Mouse (Mus musculus): ENCODE data around the gene Tank.

DNA sequence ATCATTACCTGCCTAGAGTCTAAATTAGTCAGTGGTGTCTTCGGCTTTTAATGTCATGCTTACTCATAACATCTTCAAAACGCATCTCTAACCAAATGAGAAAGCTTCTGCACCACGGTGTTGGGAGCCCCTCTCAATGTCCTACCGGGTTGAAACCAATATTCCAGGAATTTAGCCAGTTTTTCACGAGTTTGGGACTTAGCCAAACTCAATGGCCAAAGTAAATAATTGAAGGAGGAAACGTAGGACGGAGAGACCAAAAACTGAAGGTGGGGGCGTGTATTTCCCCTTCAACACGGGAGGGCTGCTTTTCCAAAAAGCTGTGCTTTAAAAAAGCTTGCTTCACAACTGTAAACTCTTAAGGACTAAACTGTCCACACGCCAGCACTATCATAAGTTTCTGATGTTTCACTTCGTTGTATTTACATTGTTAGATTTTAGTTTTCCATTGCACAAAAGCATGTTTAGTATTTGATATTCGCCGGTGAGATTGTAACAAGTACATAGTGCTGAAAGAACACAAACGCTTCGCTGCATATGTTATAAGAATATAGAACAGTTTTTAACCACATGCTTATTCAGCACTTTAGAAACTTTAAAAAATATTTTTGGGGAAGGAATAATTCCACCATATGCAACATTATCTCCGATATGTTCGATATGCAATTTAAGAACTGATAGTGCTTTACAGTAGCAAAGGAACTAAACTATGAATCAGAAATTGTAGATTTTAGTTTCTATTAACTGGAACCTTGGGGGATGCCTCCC is 1.3 kb upstream of the Tank start:
- TF ChIP-seq CTCF (IDR thresholded peaks at IDR 0.05; ENCODE audit: control insufficient read depth, insufficient read depth, insufficient replicate concordance, low read depth, low read length) (no peak), POLR2A (IDR thresholded peaks at IDR 0.05; ENCODE audit: control insufficient read depth, low read depth, low read length) (no peak)

Measured in testis, adult 2 months (tissue).